Mouse (Mus musculus) right cerebral cortex, postnatal 10 days (tissue): ENCODE results near the gene Smarcd1.

Experiments used
- DNase-seq, 2 experiments: peaks; one replicate each; pipeline ENCODE4 v3.0.0; 2021; ENCODE audit warnings: low spot score in 2 of 2

The Smarcd1 gene

DNA sequence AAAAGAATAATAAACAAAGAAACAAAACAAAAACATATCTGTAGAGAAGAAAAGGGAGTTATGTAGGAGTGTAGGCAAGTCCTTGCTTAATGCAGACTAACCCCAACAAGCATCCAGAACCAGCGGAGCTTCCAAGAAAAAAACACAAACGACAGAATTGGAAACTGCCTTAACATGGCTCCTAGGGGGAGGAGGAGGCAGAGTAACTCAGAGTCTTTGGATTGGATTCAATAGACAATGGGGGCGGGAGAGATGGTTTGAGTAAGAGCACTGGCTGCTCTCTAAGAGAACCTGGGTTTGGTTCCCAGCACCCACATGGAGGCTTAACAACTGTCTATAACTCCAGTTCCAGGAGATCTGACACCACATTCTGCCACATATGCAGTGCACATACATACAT lies 29.7 kb downstream of the Smarcd1 start:
- no peak for DNase-seq

DNA sequence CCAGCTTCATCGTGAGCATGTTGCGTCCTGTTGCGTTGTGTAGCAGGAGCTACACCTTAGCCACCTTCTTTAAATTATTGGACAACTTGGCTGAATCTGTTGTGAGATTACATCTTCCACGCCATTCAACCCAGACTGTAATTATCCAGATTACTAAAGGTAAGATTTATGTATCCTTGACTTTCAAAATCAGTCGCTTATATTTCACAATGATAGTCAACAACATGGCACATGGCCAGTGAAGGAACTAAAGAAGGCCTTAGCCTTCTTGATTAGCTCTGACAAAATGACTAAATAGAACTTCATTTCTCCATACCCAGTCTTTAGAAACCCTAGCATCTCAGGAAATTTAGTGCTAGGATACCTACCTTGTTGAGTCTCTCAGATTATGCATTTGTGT lies 31.3 kb downstream of the Smarcd1 start:
- DNase-seq, result no peak

DNA sequence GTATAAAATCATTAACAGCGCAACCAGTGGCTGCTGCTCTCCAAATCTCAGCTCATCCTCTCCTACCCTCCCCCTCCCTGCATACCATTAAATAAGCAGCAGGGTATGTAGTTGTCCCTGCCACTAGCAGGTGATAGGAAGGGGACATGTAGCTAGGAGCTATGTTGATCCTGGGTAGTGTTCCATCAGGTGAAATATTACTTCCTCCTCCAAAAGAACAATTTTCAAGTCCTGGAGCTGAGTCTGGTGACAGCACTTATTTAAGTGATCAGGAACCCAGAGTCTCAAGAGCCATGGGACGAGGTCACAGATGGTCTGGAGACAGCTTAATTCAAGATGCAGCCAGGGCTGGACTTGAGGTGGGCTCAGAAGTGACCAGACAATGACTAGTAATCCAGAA lies 33.7 kb downstream of the Smarcd1 start:
- DNase-seq, result peak; percentile 100

DNA sequence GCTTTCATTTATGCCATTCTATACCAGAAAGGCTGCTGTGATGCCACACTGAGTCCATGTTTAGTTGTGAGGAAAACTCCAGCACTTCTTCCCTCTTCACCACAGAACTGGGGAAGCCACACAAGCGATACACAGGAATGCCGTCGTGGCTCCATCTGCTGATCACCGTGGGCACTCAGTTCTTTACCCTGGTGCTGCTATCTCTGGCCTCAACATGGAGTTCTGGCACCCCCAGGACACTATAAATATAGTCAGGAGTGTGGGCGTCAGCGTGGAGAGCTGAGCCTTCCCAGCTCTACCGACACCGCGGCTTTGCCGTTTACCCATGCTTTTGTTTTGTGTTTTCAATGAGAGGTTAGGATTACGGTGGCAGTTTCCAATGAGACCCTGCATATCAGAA lies 34.7 kb downstream of the Smarcd1 start:
- DNase-seq, result no peak

DNA sequence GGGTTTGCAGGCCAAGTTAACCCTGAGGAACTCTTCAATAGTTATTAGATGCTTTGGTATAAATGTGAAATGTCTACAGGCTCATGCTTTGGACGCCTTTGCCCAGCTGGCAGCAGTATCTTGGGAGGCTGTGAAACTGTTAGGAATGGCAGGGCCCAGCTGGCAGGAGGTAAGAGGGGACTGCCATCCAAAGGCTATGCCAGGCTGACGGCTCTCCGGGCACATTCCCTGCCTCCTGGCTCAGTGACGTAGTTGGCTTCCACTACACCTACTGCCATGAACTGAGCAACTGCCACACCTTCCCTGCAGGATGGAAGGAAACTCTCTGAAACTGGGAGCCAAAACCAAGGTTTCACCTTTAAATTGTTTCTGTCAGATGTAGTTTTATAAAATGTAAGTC lies 38.3 kb downstream of the Smarcd1 start:
- DNase-seq, result no peak

DNA sequence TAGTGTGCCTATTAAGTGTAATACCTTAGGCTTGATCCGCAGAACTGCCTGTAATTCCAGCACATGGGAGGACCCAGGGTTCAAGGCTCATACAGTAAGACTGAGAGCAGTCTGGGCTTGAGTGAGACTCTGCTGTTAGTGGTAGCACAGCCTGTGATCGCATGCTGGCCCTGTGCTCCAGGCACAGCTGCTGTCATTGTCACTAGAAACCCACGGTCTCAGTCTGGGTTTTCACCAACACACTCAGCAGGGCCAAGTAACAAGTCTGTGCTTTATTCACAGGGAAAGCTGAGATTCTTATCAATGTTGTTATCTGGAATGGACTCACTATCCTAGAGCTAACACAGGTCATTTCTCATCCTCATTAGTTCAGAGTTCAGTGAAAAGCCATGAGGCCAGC lies 52.3 kb downstream of the Smarcd1 start:
- DNase-seq, result no peak
